Mouse (Mus musculus) CH12.LX (cell line): ENCODE measurements around the gene Sbk3. TPM values are rescaled to one million over a fixed set of nuclear protein-coding genes. Genes with fewer than 3 reads are reported as not detected.
A peak's percentile ranks its signal among the peaks of the same experiment; 100 is the strongest.

Source experiments
- DNase-seq: peaks from one replicate; pipeline ENCODE4 v3.0.0-alpha.2; 2013; ENCODE audit errors: extremely low read depth
- H3K27ac ChIP-seq: 2 replicates; pipeline ENCODE4 v1.5.1; 2012; ENCODE audit warnings: low read depth, mild to moderate bottlenecking, control low read depth, moderate library complexity; ENCODE audit not compliant: insufficient read depth
- H3K27me3 ChIP-seq: replicated peaks from 2 replicates; pipeline ENCODE3; 2012; ENCODE audit warnings: inconsistent platforms
- H3K36me3 ChIP-seq, 2 experiments: replicated peaks in 1 of 2; 2 replicates each; pipeline versions ENCODE3 to v1.6.1; 2012; ENCODE audit warnings: inconsistent platforms in 1 of 2, low read length in 1 of 2, mild to moderate bottlenecking in 1 of 2, mixed read lengths in 1 of 2, moderate library complexity in 1 of 2; ENCODE audit not compliant: control insufficient read depth in 1 of 2, insufficient read depth in 1 of 2
- H3K4me1 ChIP-seq, 2 experiments: 2 replicates each; pipeline ENCODE4 v1.6.1; 2012; ENCODE audit warnings: inconsistent platforms in 1 of 2, moderate library complexity in 1 of 2; ENCODE audit not compliant: insufficient read depth in 2 of 2, control insufficient read depth in 1 of 2
- H3K4me2 ChIP-seq: 2 replicates; pipeline ENCODE4 v1.6.1; 2012; ENCODE audit warnings: low read depth, mild to moderate bottlenecking, control low read depth; ENCODE audit not compliant: poor library complexity, insufficient read depth, severe bottlenecking
- H3K4me3 ChIP-seq, 3 experiments: fragments of 150-350 bp in 1 of 3; sonication (generic) in 1 of 3; replicated peaks in 1 of 3; 2 replicates each; pipeline versions ENCODE3 to v1.5.1; 2011 to 2012; ENCODE audit warnings: low read depth in 2 of 3, low read length in 2 of 3, mild to moderate bottlenecking in 2 of 3, moderate library complexity in 2 of 3, control low read depth in 1 of 3, improper control_type of control experiment in 1 of 3, inconsistent platforms in 1 of 3, mixed read lengths in 1 of 3; ENCODE audit not compliant: poor library complexity in 1 of 3
- H3K79me2 ChIP-seq: replicated peaks from 2 replicates; pipeline ENCODE4 v1.6.1; 2012; ENCODE audit warnings: mild to moderate bottlenecking, moderate library complexity; ENCODE audit not compliant: control insufficient read depth, poor library complexity, insufficient read depth, severe bottlenecking; ENCODE audit errors: extremely low read depth
- H3K9ac ChIP-seq: 2 replicates; pipeline ENCODE4 v1.6.1; 2012; ENCODE audit warnings: low read depth, mild to moderate bottlenecking, control low read depth, moderate library complexity; ENCODE audit not compliant: insufficient read depth
- H3K9me3 ChIP-seq: replicated peaks from 2 replicates; pipeline ENCODE3; 2012; ENCODE audit warnings: low read length, inconsistent platforms, mixed read lengths
- BHLHE40 ChIP-seq: IDR thresholded peaks from 2 replicates; pipeline ENCODE4 v1.6.1; 2011; ENCODE audit warnings: mild to moderate bottlenecking, low read depth, low read length, improper control_type of control experiment
- CHD2 ChIP-seq: IDR thresholded peaks from 2 replicates; pipeline ENCODE4 v1.6.1; 2011; ENCODE audit warnings: low read length, improper control_type of control experiment
- E2F4 ChIP-seq: IDR thresholded peaks from 2 replicates; pipeline ENCODE4 v1.6.1; 2011; ENCODE audit warnings: low read depth, low read length, improper control_type of control experiment; ENCODE audit not compliant: insufficient replicate concordance
- ELF1 ChIP-seq: IDR thresholded peaks from 2 replicates; pipeline ENCODE4 v1.6.1; 2014; ENCODE audit warnings: low read depth, mild to moderate bottlenecking, inconsistent platforms, low read length, improper control_type of control experiment
- EP300 ChIP-seq: IDR thresholded peaks from 2 replicates; pipeline ENCODE4 v1.6.1; 2011; ENCODE audit warnings: low read length, improper control_type of control experiment
- JUN ChIP-seq: IDR thresholded peaks from 2 replicates; pipeline ENCODE4 v1.6.1; 2011; ENCODE audit warnings: low read depth, mild to moderate bottlenecking, low read length, improper control_type of control experiment, moderate library complexity; ENCODE audit not compliant: insufficient read depth
- JUND ChIP-seq: conservative IDR thresholded peaks from 2 replicates; pipeline ENCODE4 v1.6.1; 2011; ENCODE audit warnings: low read depth, low read length, improper control_type of control experiment
- MAFK ChIP-seq: IDR thresholded peaks from 2 replicates; pipeline ENCODE4 v1.6.1; 2011; ENCODE audit warnings: low read length, improper control_type of control experiment; ENCODE audit not compliant: insufficient replicate concordance
- MAX ChIP-seq: IDR thresholded peaks from 2 replicates; pipeline ENCODE4 v1.6.1; 2011; ENCODE audit warnings: low read length, improper control_type of control experiment
- MAZ ChIP-seq: IDR thresholded peaks from 2 replicates; pipeline ENCODE4 v1.6.1; 2012; ENCODE audit warnings: low read depth, mild to moderate bottlenecking, inconsistent platforms, low read length, improper control_type of control experiment, moderate library complexity
- MEF2A ChIP-seq: IDR thresholded peaks from 2 replicates; pipeline ENCODE4 v1.6.1; 2014; ENCODE audit warnings: low read depth, mild to moderate bottlenecking, inconsistent platforms, low read length, improper control_type of control experiment, borderline replicate concordance
- MXI1 ChIP-seq: IDR thresholded peaks from 2 replicates; pipeline ENCODE4 v1.6.1; 2011; ENCODE audit warnings: mild to moderate bottlenecking, low read depth, low read length, improper control_type of control experiment
- NRF1 ChIP-seq: IDR thresholded peaks from 2 replicates; pipeline ENCODE4 v1.6.1; 2014; ENCODE audit warnings: low read depth, mild to moderate bottlenecking, inconsistent platforms, low read length, improper control_type of control experiment, moderate library complexity
- PAX5 ChIP-seq: IDR thresholded peaks from 2 replicates; pipeline ENCODE4 v1.6.1; 2012; ENCODE audit warnings: low read length, inconsistent platforms, mixed read lengths
- POLR2A ChIP-seq: IDR thresholded peaks from 2 replicates; pipeline ENCODE4 v1.6.1; 2011; ENCODE audit warnings: low read depth, mild to moderate bottlenecking, improper control_type of control experiment, low read length
- RAD21 ChIP-seq: IDR thresholded peaks from 2 replicates; pipeline ENCODE4 v1.6.1; 2011; ENCODE audit warnings: low read depth, mild to moderate bottlenecking, low read length, improper control_type of control experiment, moderate library complexity
- SIN3A ChIP-seq: IDR thresholded peaks from 2 replicates; pipeline ENCODE4 v1.6.1; 2012; ENCODE audit warnings: low read length, improper control_type of control experiment, inconsistent platforms
- SMC3 ChIP-seq: IDR thresholded peaks from 2 replicates; pipeline ENCODE4 v1.6.1; 2011; ENCODE audit warnings: low read depth, low read length, improper control_type of control experiment
- TBP ChIP-seq: conservative IDR thresholded peaks from 2 replicates; pipeline ENCODE4 v1.6.1; 2011; ENCODE audit warnings: low read depth, low read length, improper control_type of control experiment
- dilution Hi-C: fragments of 300-500 bp; cut with MboI; formaldehyde crosslinking; loops from 2 replicates; pipeline ENCODE4 v1.14.3; 2020; ENCODE audit warnings: low sequenced_read_pairs; ENCODE audit not compliant: extremely low pct_unique_long_range_greater_than_20kb, extremely low pct_ligation_motif_present
- in situ Hi-C: fragments of 300-500 bp; cut with MboI; formaldehyde crosslinking; loops from 3 replicates; pipeline ENCODE4 v1.14.3; 2019; ENCODE audit warnings: low sequenced_read_pairs, low pct_ligation_motif_present, low pct_unique_long_range_greater_than_20kb, mixed read lengths
- polyA plus RNA-seq: library from polyadenylated mRNA; unstranded; fragments of >175 nt; gene quantifications from 2 replicates; pipeline ENCODE4 v1.2.1, GENCODE M21; 2012; ENCODE audit warnings: low read depth; ENCODE audit not compliant: insufficient read length
- total RNA-seq, 2 experiments: library from RNA; depleted of rRNA; stranded (reverse); fragments of 300-350 nt in 1 of 2; fragments of >200 nt in 1 of 2; gene quantifications; 2 replicates each; pipeline ENCODE4 v1.2.3; 2012 to 2014

Gene Sbk3
- total RNA-seq (2012; rRNA removed) (not detected in 2 replicates), total RNA-seq (2014; rRNA removed) (not detected in 2 replicates), polyA plus RNA-seq (not detected in 2 replicates)

GRCm38 (mm10) chr7:4971068-4971467, at the start of gene Sbk3:
Sbk3 (minus strand) TSS chr7:4971168.
- Histone ChIP-seq H3K36me3 (no peaks in the 10 kb centered on the region), H3K79me2 (no peaks in the 10 kb centered on the region), H3K27me3 (peaks cover 68% of the 10 kb centered on the region), H3K27ac (no peak within 1 kb of the TSS), H3K9ac (no peak within 1 kb of the TSS), H3K4me3 (no peak within 1 kb of the TSS), H3K9me3 (no peaks in the 10 kb centered on the region), H3K4me1 (0 out of 4 replicates have a peak, but pooled peaks cover 2 to 6% of the 10 kb centered on the region in 2 experiments), H3K4me2 (no peak within 1 kb of the TSS)
- DNase-seq: no peak
- dilution Hi-C loops: no loop called here
- in situ Hi-C loops: no loop called here
- TF ChIP-seq E2F4 (no peak), SIN3A (no peak), JUND (no peak), CHD2 (no peak), EP300 (no peak), MEF2A (no peak), JUN (no peak), BHLHE40 (no peak), POLR2A (no peak), MAFK (no peak), TBP (no peak), SMC3 (no peak), MXI1 (no peak), PAX5 (no peak), RAD21 (no peak), ELF1 (no peak), NRF1 (no peak)

- Histone ChIP-seq H3K27me3 (no peaks in the 10 kb centered on the region), H3K36me3 (peaks cover 35 to 57% of the 10 kb centered on the region in 2 experiments), H3K27ac (peak overlapping the region; percentile 54; the same call in 1 of the 2 replicates), H3K9me3 (peaks cover 6% of the 10 kb centered on the region), H3K4me2 (peak overlapping the region; percentile 83), H3K4me3 (peak overlapping the region; percentile 81 to 82 (median 81)), H3K79me2 (peaks cover 33% of the 10 kb centered on the region), H3K4me1 (peaks cover 0 to 35% of the 10 kb centered on the region in 2 experiments; a peak in 2 of 4 replicates), H3K9ac (peak overlapping the region; percentile 98)
- dilution Hi-C loops (no loop called here), in situ Hi-C loops (no loop called here)
- no peak for DNase-seq
- TF ChIP-seq SMC3 (no peak), MAX (peak; percentile 8; the same call in 1 of the 2 replicates), MAZ (0 out of 2 replicates have a peak, but pooled peaks have one; percentile 5)
Measured at GRCm38 (mm10) chr7:5020685-5021084, 49.7 kb upstream of the Sbk3 start.
